In the genomic region with DNA sequence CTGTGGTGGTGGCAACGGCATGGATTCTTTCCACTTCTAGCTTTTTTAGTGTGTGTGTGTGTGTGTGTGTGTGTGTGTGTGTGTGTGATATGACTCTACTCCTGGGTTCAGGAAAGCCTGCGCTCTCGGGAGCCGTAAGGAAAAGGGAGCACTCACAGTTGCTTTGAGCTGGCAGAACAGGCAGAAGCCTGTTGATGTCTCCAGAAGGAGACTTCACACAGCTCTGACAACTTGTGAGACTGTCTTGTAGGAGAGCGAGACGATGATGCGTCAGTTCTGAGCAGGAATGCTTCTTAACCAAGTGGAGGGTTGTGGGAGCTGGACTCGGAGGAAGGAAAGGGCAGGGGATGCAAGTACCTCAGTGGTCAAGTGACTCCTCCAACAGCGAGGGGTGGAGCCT, we compare ENCODE assay signal across 26 mouse cellular contexts. TPM values are rescaled to one million over a fixed set of nuclear protein-coding genes. Genes with fewer than 3 reads are reported as not detected.
DNase-seq lines count a peak whose midpoint lies in the region; ATAC-seq lines count a peak whose summit lies in the region.
"Had no signal": no experiment of that assay in that cellular context is flagged by ENCODE, and none has a peak within 500 bp of the region (broad histone marks: within the 10 kb centered on the region; RNA-seq: fewer than 3 reads in every experiment).

No protein-coding gene starts in this region.

- no peak overlapping the region for H3K9ac ChIP-seq in forebrain, embryonic 13.5 days
- no peak overlapping the region for H3K9ac ChIP-seq in forebrain, embryonic 12.5 days
- H3K9ac ChIP-seq: embryonic facial prominence, embryonic 12.5 days; embryonic facial prominence, embryonic 15.5 days; heart, embryonic 13.5 days; hindbrain, embryonic 14.5 days had no signal

- H3K27ac ChIP-seq in forebrain, embryonic 13.5 days, result no peak overlapping the region
- no peak overlapping the region for H3K27ac ChIP-seq in forebrain, embryonic 12.5 days
- H3K27ac ChIP-seq in heart, embryonic 10.5 days, result no peak overlapping the region
- H3K27ac ChIP-seq: embryonic facial prominence, embryonic 12.5 days; embryonic facial prominence, embryonic 15.5 days; heart, embryonic 13.5 days; hindbrain, embryonic 14.5 days; hindbrain, postnatal 0 days had no signal

- peak; percentile 33; the same call in 1 of the 2 replicates for ATAC-seq in forebrain, embryonic 13.5 days
- ATAC-seq in forebrain, embryonic 12.5 days (ENCODE audit: low FRiP score), result no peak
- peak; percentile 62 for ATAC-seq in frontal cortex, adult (ENCODE audit: low TSS enrichment)
- ATAC-seq: hindbrain, postnatal 0 days; inflammation-experienced regulatory T-cells, adult 6 months; intestine, embryonic 16.5 days; Patski had no signal

- WGBS in forebrain, embryonic 13.5 days, result 77% methylated on average over 9 of the region's 9 CpGs
- WGBS in forebrain, embryonic 12.5 days, result 88% methylated on average over 9 of the region's 9 CpGs
- WGBS in heart, embryonic 10.5 days, result 75% methylated on average over 9 of the region's 9 CpGs

- no peak for DNase-seq in frontal cortex, postnatal 10 days (ENCODE audit: low spot score in 2 of 2)
- peak; percentile 28 for DNase-seq in brain, embryonic 18.5 days (ENCODE audit: low read depth, low spot score)
- no peak for DNase-seq in urinary bladder, postnatal 36 days (ENCODE audit: low spot score in 2 of 2)
- DNase-seq in heart, embryonic 10.5 days (ENCODE audit: low spot score), result no peak
- DNase-seq: adrenal gland, postnatal 10 days; adrenal gland, postnatal 36 days; cerebellum, adult 18-20 months; cerebellum, adult 9-10 months; cerebellum, postnatal 14 days; gastrocnemius, postnatal 25 days; heart, adult 18-20 months; heart, postnatal 14 days; heart, postnatal 4 days; kidney, adult 18-20 months had no signal

- no peaks in the 10 kb centered on the region for H3K4me1 ChIP-seq in forebrain, embryonic 13.5 days
- H3K4me1 ChIP-seq in forebrain, embryonic 12.5 days, result no peaks in the 10 kb centered on the region
- 0 out of 2 replicates have a peak, but pooled peaks cover 3% of the 10 kb centered on the region for H3K4me1 ChIP-seq in heart, embryonic 10.5 days
- H3K4me1 ChIP-seq: embryonic facial prominence, embryonic 12.5 days; embryonic facial prominence, embryonic 15.5 days had no signal

- no peak overlapping the region for H3K4me3 ChIP-seq in forebrain, embryonic 13.5 days
- no peak overlapping the region for H3K4me3 ChIP-seq in forebrain, embryonic 12.5 days (replicated peaks)
- no peak overlapping the region for H3K4me3 ChIP-seq in heart, embryonic 10.5 days
- H3K4me3 ChIP-seq: embryonic facial prominence, embryonic 12.5 days; embryonic facial prominence, embryonic 15.5 days; heart, embryonic 13.5 days had no signal

- H3K9me3 ChIP-seq in forebrain, embryonic 13.5 days (replicated peaks), result no peaks in the 10 kb centered on the region
- no peaks in the 10 kb centered on the region for H3K9me3 ChIP-seq in forebrain, embryonic 12.5 days
- H3K9me3 ChIP-seq in heart, embryonic 10.5 days, result no peaks in the 10 kb centered on the region
- H3K9me3 ChIP-seq: embryonic facial prominence, embryonic 12.5 days; embryonic facial prominence, embryonic 15.5 days; heart, embryonic 13.5 days had no signal

- H3K27me3 ChIP-seq in forebrain, embryonic 13.5 days, result no peaks in the 10 kb centered on the region
- 0 out of 2 replicates have a peak, but pooled peaks cover 7% of the 10 kb centered on the region for H3K27me3 ChIP-seq in forebrain, embryonic 12.5 days
- peaks cover 3% of the 10 kb centered on the region; the same call in 1 of the 2 replicates for H3K27me3 ChIP-seq in heart, embryonic 10.5 days (ENCODE audit: insufficient read depth, poor library complexity, severe bottlenecking)
- H3K27me3 ChIP-seq: embryonic facial prominence, embryonic 12.5 days; embryonic facial prominence, embryonic 15.5 days; Patski had no signal

- H3K36me3 ChIP-seq in forebrain, embryonic 13.5 days (ENCODE audit: poor library complexity, severe bottlenecking), result no peaks in the 10 kb centered on the region
- no peaks in the 10 kb centered on the region for H3K36me3 ChIP-seq in forebrain, embryonic 12.5 days (replicated peaks)
- H3K36me3 ChIP-seq in heart, embryonic 10.5 days, result no peaks in the 10 kb centered on the region
- H3K36me3 ChIP-seq: embryonic facial prominence, embryonic 12.5 days; embryonic facial prominence, embryonic 15.5 days; G1E; heart, embryonic 13.5 days had no signal

- H3K4me2 ChIP-seq in forebrain, embryonic 13.5 days, result no peak overlapping the region
- H3K4me2 ChIP-seq in forebrain, embryonic 12.5 days, result no peak overlapping the region
- H3K4me2 ChIP-seq: embryonic facial prominence, embryonic 12.5 days; embryonic facial prominence, embryonic 15.5 days; heart, embryonic 13.5 days; hindbrain, embryonic 14.5 days had no signal

RNA-seq across cellular contexts. Expression of a gene that starts 10.3 kb away (rescaled TPM):
- 1.2 and 1.6 TPM in 2 replicates for polyA plus RNA-seq in forebrain, embryonic 13.5 days (2015; fragmentation: Nextera tagmentation; extraction: Ambion mirVana)
- 2.2 and 3.3 TPM in 2 replicates for polyA plus RNA-seq in forebrain, embryonic 12.5 days (2016; fragmentation: Nextera tagmentation; extraction: Ambion mirVana)
- polyA plus RNA-seq in heart, embryonic 10.5 days (2016; fragmentation: Nextera tagmentation; extraction: Ambion mirVana), result 9.5 and 11.2 TPM in 2 replicates
- polyA plus RNA-seq: G1E; inflammation-experienced regulatory T-cells, adult 6 months had no signal

RNA-seq across cellular contexts. Expression of a gene that starts 52.2 kb away (rescaled TPM):
- polyA plus RNA-seq in forebrain, embryonic 13.5 days (2015; fragmentation: Nextera tagmentation; extraction: Ambion mirVana), result 122 and 129 TPM in 2 replicates
- polyA plus RNA-seq in forebrain, embryonic 12.5 days (2016; fragmentation: Nextera tagmentation; extraction: Ambion mirVana), result 128 and 135 TPM in 2 replicates
- 26.1 and 34.2 TPM in 2 replicates for polyA plus RNA-seq in heart, embryonic 10.5 days (2016; fragmentation: Nextera tagmentation; extraction: Ambion mirVana)
